Mouse (Mus musculus) heart, embryonic 11.5 days (tissue): Measurements from ENCODE around the gene Dock1. TPM values are rescaled to one million over a fixed set of nuclear protein-coding genes. Genes with fewer than 3 reads are reported as not detected.
A peak's percentile ranks its signal among the peaks of the same experiment; 100 is the strongest.

Source experiments
- ATAC-seq: fragments of 200-750 bp; cut with Nextera tagmentation; replicated peaks from 2 replicates; pipeline ENCODE4 v1.8.0; 2017; ENCODE audit warnings: moderate library complexity; ENCODE audit not compliant: insufficient number of reproducible peaks, low FRiP score, low TSS enrichment
- H3K27ac ChIP-seq: fragments of 300-500 bp; sonication (generic); 2 replicates; pipeline ENCODE4 v1.5.1; 2014; ENCODE audit warnings: mild to moderate bottlenecking, low read depth, low read length
- H3K27me3 ChIP-seq: fragments of 300-500 bp; sonication (generic); 2 replicates; pipeline ENCODE4 v1.6.1; 2014; ENCODE audit warnings: mild to moderate bottlenecking, low read length, mixed read lengths; ENCODE audit not compliant: control insufficient read depth, insufficient read depth
- H3K36me3 ChIP-seq: fragments of 300-500 bp; sonication (generic); 2 replicates; pipeline ENCODE4 v1.6.1; 2014; ENCODE audit warnings: mild to moderate bottlenecking, low read length, moderate library complexity, mixed read lengths; ENCODE audit not compliant: control insufficient read depth, insufficient read depth
- H3K4me1 ChIP-seq: fragments of 300-500 bp; sonication (generic); 2 replicates; pipeline ENCODE4 v1.6.1; 2014; ENCODE audit warnings: low read length; ENCODE audit not compliant: control insufficient read depth, insufficient read depth
- H3K4me2 ChIP-seq: fragments of 300-500 bp; sonication (generic); 2 replicates; pipeline ENCODE4 v1.6.1; 2014; ENCODE audit warnings: mild to moderate bottlenecking, moderate library complexity
- H3K4me3 ChIP-seq: fragments of 300-500 bp; sonication (generic); 2 replicates; pipeline ENCODE4 v1.5.1; 2014; ENCODE audit warnings: low read depth, low read length
- H3K9ac ChIP-seq: fragments of 300-500 bp; sonication (generic); 2 replicates; pipeline ENCODE4 v1.6.1; 2014; ENCODE audit warnings: mild to moderate bottlenecking, low read depth, low read length, moderate library complexity
- H3K9me3 ChIP-seq: fragments of 300-500 bp; sonication (generic); replicated peaks from 2 replicates; pipeline ENCODE4 v1.6.1; 2016; ENCODE audit warnings: low read length; ENCODE audit not compliant: control insufficient read depth
- WGBS: fragments of 180-500 bp; shearing (Covaris S2); extraction: QIAGEN DNeasy Blood & Tissue Kit; methylation state at CpG from one replicate; pipeline ENCODE4 v1.1.7; 2014; ENCODE audit not compliant: insufficient replicate concordance; 5-methylcytosine and 5-hydroxymethylcytosine counted together
- polyA plus RNA-seq: library from polyadenylated mRNA; unstranded; fragments of >200 nt; fragmentation: Nextera tagmentation; extraction: Ambion mirVana; gene quantifications from 2 replicates; pipeline ENCODE4 v1.2.1, GENCODE M21; 2014

Dock1 gene
- polyA plus RNA-seq: 26.0 and 28.1 TPM in 2 replicates

DNA sequence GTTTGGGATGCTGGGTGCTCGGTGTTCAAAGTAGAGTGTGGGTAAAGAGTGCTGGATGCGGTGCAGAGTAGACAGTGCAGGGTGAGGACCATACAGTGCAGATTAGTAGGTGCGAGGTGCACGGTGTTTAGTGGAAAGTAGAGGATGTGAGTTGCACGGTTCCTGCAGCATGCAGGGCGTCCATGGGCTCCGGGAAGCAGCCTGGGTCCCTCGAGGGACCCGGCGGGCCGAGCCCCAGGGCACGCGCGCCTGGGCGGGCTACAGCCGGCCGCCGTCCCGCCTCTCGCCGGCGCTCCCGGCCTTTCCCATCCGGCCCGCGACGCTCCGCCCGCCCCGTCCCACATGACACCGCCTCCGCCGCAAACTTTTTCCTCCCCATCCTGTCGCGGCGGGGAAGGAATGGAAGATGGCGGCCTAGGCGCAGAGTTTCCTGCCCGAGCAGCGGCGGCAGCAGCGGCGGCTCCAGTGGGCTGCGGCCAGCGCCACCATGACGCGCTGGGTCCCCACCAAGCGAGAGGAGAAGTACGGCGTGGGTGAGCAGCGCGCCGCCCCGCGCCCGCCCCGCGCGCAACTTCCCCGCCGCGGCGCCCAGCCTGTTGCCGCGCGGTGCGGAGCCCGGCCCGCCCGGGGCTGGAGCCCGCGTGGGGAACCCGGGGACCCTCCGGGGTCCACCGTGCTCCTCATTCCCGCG is at the start of gene Dock1:
Dock1 (plus strand) TSS at position 343 of the 691 bp plus-strand sequence.
- ATAC-seq: peak; percentile 74
- 2% methylated on average over 77 of the region's 77 CpGs for WGBS
- H3K9ac ChIP-seq: peak within 1 kb of the TSS; percentile 83
- no peaks in the 10 kb centered on the region for H3K9me3 ChIP-seq
- peak within 1 kb of the TSS; percentile 79 for H3K4me2 ChIP-seq
- H3K27me3 ChIP-seq: peaks cover 3% of the 10 kb centered on the region; the same call in 1 of the 2 replicates
- peak within 1 kb of the TSS; percentile 61 for H3K4me3 ChIP-seq
- H3K36me3 ChIP-seq: no peaks in the 10 kb centered on the region
- peaks cover 16% of the 10 kb centered on the region for H3K4me1 ChIP-seq
- peak within 1 kb of the TSS; percentile 77 for H3K27ac ChIP-seq

DNA sequence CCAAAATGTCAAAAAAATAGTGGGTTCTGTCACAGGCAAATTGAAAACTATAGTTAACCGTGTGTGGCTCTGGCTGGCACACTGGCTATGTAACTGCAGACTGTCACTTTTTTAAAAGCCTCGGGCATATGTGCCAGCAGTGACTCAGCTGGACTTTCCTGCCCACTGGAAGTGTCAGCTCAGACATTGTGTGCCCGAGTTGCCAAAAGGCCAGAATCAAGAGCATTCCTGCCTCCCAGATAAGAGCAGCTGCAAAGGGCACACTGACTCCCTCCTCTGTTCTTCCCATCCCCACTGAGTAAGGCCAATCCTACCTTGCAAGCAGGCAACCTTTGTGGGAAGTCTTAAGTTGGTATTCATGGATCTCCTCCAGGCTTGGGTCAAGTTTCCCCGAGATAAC is 42.5 kb upstream of the Dock1 start:
- no peak overlapping the region for H3K9ac ChIP-seq
- 64% methylated on average over 4 of the region's 4 CpGs for WGBS

DNA sequence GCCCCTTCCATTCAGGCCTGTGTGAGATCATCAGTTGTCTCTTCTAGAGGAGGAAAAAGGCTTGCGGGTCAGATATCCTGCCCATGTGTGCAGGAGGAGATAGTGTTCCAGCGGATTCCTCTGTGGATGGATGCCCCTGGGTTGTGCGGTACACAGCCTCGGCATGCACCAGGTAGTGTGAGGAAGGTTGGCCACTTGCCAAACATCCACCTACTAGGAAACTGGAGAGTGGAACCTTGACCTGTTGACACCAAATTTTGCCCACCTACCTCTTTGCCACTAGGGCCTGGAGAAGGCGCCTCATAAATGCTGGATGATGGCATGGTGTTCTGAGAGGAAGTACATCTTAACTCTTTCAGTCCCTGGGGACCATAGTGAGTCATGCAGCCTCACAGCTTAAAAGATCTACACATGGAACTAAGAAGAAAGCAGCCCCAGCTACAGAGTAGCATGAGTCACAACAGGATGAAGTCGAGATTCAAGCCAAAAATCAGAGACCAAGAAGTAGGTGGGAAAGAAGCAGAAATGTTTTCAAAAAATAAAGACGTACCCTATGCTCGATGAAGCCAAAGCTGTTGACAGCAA is 20.1 kb upstream of the Dock1 start:
- Histone ChIP-seq H3K4me1 (no peaks in the 10 kb centered on the region), H3K27me3 (no peaks in the 10 kb centered on the region), H3K4me3 (no peak overlapping the region), H3K4me2 (no peak overlapping the region), H3K9me3 (no peaks in the 10 kb centered on the region), H3K9ac (no peak overlapping the region), H3K27ac (no peak overlapping the region), H3K36me3 (no peaks in the 10 kb centered on the region)
- WGBS: 69% methylated on average over 8 of the region's 8 CpGs
- 0 out of 2 replicates have a peak, but pooled peaks have one; percentile 7 for ATAC-seq

More for the DNA sequence above, 42.5 kb upstream of the Dock1 start:
- no peak for ATAC-seq
- Histone ChIP-seq H3K9me3 (no peaks in the 10 kb centered on the region), H3K27me3 (no peaks in the 10 kb centered on the region), H3K36me3 (no peaks in the 10 kb centered on the region), H3K4me2 (no peak overlapping the region), H3K4me1 (no peaks in the 10 kb centered on the region), H3K4me3 (no peak overlapping the region), H3K27ac (no peak overlapping the region)

DNA sequence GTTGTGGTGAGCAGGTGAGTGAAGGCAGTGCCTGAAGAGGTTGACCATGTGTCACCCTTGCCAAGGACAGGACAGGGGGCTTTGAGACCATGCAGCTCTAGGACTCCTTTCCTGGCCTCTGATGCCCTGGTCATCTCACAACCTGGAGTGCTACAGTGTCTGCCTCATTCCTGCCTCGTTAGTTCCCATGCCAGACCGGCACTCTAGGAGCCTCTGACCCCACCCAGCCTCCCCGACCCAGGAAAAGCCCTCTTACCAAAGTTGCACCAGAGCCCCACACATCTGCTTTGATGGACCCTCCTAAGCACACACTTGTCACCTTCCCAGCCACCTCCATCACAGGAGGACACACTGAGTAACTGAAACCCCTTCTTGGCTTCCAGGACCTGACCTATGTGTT is 19.4 kb upstream of the Dock1 start:
- H3K27me3 ChIP-seq: no peaks in the 10 kb centered on the region
- no peaks in the 10 kb centered on the region for H3K9me3 ChIP-seq
- H3K36me3 ChIP-seq: no peaks in the 10 kb centered on the region
- no peak overlapping the region for H3K4me2 ChIP-seq
- H3K4me1 ChIP-seq: no peaks in the 10 kb centered on the region
- WGBS: 81% methylated on average over 3 of the region's 3 CpGs
- no peak overlapping the region for H3K9ac ChIP-seq
- H3K4me3 ChIP-seq: no peak overlapping the region
- H3K27ac ChIP-seq: no peak overlapping the region
- no peak for ATAC-seq

DNA sequence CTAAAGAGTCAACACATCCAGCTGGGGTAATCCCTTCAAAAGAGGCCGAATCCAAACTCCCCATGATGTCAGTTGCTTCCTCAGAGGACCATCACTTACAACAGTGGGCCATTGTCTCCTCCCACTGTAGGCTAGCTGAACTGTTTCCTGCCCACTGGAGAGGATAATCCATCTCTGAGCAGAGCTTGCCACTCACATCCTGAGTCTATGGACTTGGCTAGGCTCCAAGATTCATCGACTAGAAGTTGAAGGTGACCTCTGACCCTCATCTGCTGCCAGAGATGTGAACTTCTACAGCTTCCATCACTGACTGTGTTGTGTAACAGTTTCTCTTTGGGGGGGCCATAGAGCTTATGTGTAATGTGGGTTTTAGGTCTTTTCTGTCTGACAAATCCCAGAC is 7.2 kb upstream of the Dock1 start:
- 0 out of 2 replicates have a peak, but pooled peaks have one; percentile 35 for ATAC-seq
- 13% methylated on average over 2 of the region's 2 CpGs for WGBS
- no peak overlapping the region for H3K4me2 ChIP-seq
- no peak overlapping the region for H3K9ac ChIP-seq
- no peaks in the 10 kb centered on the region for H3K36me3 ChIP-seq
- no peaks in the 10 kb centered on the region for H3K4me1 ChIP-seq
- H3K9me3 ChIP-seq: peaks cover 3% of the 10 kb centered on the region; the same call in 1 of the 2 replicates
- no peak overlapping the region for H3K27ac ChIP-seq
- H3K4me3 ChIP-seq: no peak overlapping the region
- no peaks in the 10 kb centered on the region for H3K27me3 ChIP-seq

DNA sequence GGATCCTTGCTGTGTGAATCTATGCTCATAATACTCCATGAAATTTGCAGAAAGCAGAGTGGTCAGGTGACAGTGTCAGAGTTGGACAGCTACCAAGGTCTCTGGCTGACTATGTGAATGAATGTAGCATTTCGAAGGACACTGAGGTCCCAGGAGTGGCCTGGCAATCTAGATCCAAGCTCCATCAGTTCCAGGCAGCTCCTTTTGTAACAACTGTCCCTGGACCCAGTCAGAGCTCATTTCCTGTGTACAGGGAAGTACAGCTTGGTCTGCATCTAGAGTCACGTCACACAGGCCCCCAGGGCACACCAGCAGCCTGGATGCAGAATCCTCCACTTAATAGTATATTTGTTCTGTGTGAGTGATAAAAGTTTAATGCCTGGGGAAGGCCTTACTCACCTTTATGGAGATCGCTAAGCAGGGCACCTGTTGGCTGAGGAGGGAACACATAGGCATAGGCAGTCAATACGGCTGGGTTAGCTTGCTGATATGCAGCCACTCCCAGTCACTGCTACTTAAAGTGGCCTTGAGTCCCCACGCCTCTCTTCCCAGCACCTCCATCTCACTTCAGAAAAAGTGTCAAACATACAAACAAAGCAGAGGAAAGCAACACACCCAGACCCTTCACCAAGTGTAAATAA is 4.7 kb upstream of the Dock1 start:
- no peak overlapping the region for H3K27ac ChIP-seq
- peaks cover 6% of the 10 kb centered on the region for H3K4me1 ChIP-seq
- H3K4me3 ChIP-seq: no peak overlapping the region
- no peaks in the 10 kb centered on the region for H3K36me3 ChIP-seq
- 0 out of 2 replicates have a peak overlapping the region, but pooled peaks have one; percentile 43 for H3K9ac ChIP-seq
- ATAC-seq: no peak
- no peak overlapping the region for H3K4me2 ChIP-seq
- 67% methylated on average over 5 of the region's 5 CpGs for WGBS
- no peaks in the 10 kb centered on the region for H3K9me3 ChIP-seq
- H3K27me3 ChIP-seq: peaks cover 3% of the 10 kb centered on the region; the same call in 1 of the 2 replicates

DNA sequence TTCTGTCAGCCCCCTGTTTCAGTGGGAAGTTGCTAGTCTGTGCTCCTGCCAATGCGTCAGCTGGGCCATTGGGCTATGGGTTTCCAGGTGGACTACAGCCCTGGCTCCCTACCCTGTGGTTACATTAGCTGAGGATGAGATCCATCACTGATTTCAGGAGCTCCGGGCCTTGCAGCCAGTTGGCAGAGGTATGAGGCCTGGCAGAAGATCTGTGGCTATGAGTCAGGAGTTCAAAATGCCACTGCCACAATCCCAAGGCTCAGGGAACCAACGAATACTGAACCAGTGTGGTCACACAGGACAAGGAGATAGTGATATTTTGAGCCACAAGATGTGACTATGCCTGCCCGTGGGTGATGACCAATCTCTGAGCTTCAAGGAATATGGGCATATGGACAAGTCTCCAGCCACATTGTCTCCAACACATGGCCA is 3.2 kb upstream of the Dock1 start:
- Histone ChIP-seq H3K9ac (no peak overlapping the region), H3K4me2 (no peak overlapping the region), H3K36me3 (no peaks in the 10 kb centered on the region), H3K27me3 (peaks cover 3% of the 10 kb centered on the region; the same call in 1 of the 2 replicates), H3K4me3 (no peak overlapping the region), H3K27ac (no peak overlapping the region), H3K4me1 (peaks cover 15% of the 10 kb centered on the region), H3K9me3 (no peaks in the 10 kb centered on the region)
- 82% methylated on average over 4 of the region's 4 CpGs for WGBS
- no peak for ATAC-seq

DNA sequence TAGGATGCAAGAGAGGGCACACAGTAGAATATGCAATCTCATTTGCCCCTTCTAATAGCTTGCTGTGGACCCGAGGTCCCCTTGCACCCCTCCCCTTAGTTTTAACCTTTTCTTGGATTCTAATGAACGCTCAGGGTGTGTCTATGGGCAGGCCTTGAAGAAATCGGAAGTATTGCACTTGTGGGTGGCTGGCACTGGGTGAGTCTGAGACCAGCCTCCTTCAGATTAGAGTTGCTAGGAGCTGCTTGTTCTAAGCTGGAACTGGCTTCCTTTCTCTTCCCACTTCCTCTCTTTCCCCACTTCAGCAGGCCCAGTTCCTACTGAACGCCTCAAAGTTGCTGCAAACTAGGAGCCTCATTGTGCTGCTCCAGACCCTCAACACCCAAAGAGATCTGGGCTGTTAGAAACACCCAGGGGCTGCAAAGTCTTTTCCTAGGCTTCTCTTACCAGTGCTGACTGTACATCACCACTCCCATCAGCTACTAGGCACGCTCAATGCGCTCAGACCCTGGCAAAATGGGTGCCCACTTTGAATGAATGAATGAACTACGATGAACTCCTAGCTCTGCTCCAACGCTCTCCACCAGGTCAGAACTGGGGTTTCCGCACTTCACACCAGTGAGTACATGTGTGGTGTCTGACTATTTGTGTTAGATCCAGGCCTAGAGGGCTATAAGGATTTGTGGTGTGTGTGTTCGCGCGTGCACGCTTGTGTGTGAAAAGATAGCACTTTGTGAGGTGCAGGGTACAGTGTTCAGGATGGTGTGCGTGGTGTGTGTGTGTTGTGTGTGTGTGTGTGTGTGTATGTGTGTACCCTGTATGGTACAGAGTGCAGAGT is 761 bp upstream of the Dock1 start:
- Histone ChIP-seq H3K27me3 (peaks cover 3% of the 10 kb centered on the region; the same call in 1 of the 2 replicates), H3K27ac (0 out of 2 replicates have a peak overlapping the region, but pooled peaks have one; percentile 25), H3K4me2 (peak overlapping the region; percentile 79), H3K4me3 (peak overlapping the region; percentile 61), H3K4me1 (peaks cover 16% of the 10 kb centered on the region), H3K36me3 (no peaks in the 10 kb centered on the region), H3K9ac (peak overlapping the region; percentile 83), H3K9me3 (no peaks in the 10 kb centered on the region)
- 80% methylated on average over 14 of the region's 14 CpGs for WGBS
- peak; percentile 27; the same call in 1 of the 2 replicates for ATAC-seq
